Mouse (Mus musculus): ENCODE data around the gene Ttc3. TPM values are rescaled to one million over a fixed set of nuclear protein-coding genes. Genes with fewer than 3 reads are reported as not detected.

Ttc3 gene
- polyA plus RNA-seq, 1 experiment from 2014 or later: 859 TPM

DNA sequence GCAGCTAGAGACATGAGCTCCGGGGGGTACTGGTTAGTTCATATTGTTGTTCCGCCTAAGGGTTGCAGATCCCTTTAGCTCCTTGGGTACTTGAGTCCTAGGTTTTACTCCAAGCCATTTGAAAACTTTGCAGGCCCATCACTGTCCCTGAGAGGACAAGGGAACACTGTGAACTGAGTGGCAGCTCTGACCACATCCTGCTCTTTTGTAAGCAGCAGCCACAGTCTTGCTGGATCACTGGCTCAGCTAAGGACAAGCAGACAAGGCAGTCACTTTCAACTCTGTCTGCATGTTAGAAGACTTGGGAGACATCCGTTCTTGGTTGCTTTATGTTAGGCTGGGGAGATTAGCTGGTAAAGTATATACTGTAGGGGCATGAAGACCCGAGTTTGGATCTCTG lies 6.6 kb upstream of the Ttc3 start:
- no peak for ATAC-seq (ENCODE audit: low FRiP score, low read depth)
- Histone ChIP-seq H3K9ac (no peak overlapping the region), H3K4me1 (replicated peaks) (peaks cover 22% of the 10 kb centered on the region), H3K27ac (replicated peaks) (no peak overlapping the region), H3K27me3 (no peaks in the 10 kb centered on the region), H3K4me3 (no peak overlapping the region), H3K9me3 (no peaks in the 10 kb centered on the region), H3K4me2 (no peak overlapping the region), H3K36me3 (no peaks in the 10 kb centered on the region)
- WGBS: 93% methylated on average over 4 of the region's 4 CpGs

DNA sequence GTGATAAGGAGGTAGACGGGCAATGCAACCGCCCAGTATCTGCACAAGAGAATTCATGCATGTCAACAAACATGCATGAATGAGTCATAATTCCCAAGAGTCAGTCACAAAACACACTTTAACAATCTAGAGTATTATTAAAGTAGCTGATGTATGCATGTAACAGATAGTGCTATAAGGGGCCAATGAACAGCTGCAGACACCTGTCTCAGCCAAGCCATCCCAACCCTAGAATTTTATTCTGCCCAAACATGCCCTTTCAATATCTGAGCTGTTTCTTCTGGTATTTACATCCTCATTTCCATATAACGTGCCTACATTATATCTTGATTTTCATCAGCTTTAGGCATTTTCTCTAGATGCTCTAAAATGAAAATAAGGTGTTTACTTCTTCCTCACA lies 5.0 kb upstream of the Ttc3 start:
- ATAC-seq (ENCODE audit: low FRiP score, low read depth): no peak
- peaks cover 30% of the 10 kb centered on the region for H3K4me1 ChIP-seq (replicated peaks)
- H3K4me3 ChIP-seq: no peak overlapping the region
- no peak overlapping the region for H3K9ac ChIP-seq
- no peak overlapping the region for H3K27ac ChIP-seq (replicated peaks)
- no peaks in the 10 kb centered on the region for H3K27me3 ChIP-seq
- no peaks in the 10 kb centered on the region for H3K9me3 ChIP-seq
- H3K36me3 ChIP-seq: no peaks in the 10 kb centered on the region
- H3K4me2 ChIP-seq: no peak overlapping the region
- 92% methylated on average over 3 of the region's 3 CpGs for WGBS

GRCm38 (mm10) chr16:94369596-94370172 lies 734 bp upstream of the Ttc3 start:
- Histone ChIP-seq H3K27me3 (no peaks in the 10 kb centered on the region), H3K4me1 (replicated peaks) (peaks cover 42% of the 10 kb centered on the region), H3K4me2 (peak overlapping the region; percentile 56), H3K36me3 (no peaks in the 10 kb centered on the region), H3K9me3 (no peaks in the 10 kb centered on the region), H3K27ac (replicated peaks) (peak overlapping the region; percentile 100), H3K9ac (peak overlapping the region; percentile 83), H3K4me3 (peak overlapping the region; percentile 60)
- no peak for ATAC-seq (ENCODE audit: low FRiP score, low read depth)
- 5% methylated on average over 6 of the region's 6 CpGs for WGBS

DNA sequence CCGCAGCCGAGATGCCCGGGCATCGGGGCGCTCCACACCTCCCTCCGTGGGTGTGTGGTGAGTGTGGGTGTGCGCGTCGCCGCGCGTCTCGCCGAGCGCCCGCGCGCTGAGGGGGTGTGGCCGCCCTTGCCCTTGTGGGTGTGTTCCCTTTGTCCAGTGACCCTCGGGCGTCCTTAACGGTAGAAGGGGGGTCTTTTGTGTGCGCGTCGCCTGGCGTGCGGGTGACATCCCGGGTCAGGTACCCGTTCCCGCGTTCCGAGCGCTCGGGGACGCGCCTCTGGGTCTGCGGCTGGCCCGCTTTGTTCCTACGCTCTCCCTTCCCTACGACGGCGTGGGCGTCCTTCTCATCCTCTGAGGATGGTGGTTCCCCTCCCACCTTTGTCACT lies 490 bp downstream of the Ttc3 start:
- Histone ChIP-seq H3K9ac (peak overlapping the region; percentile 83), H3K9me3 (no peaks in the 10 kb centered on the region), H3K27ac (replicated peaks) (peak overlapping the region; percentile 100), H3K4me3 (peak overlapping the region; percentile 60), H3K4me1 (replicated peaks) (peaks cover 47% of the 10 kb centered on the region), H3K36me3 (no peaks in the 10 kb centered on the region), H3K4me2 (peak overlapping the region; percentile 56), H3K27me3 (no peaks in the 10 kb centered on the region)
- ATAC-seq (ENCODE audit: low FRiP score, low read depth): peak; percentile 77
- under 1% methylated on average over 43 of the region's 43 CpGs for WGBS

DNA sequence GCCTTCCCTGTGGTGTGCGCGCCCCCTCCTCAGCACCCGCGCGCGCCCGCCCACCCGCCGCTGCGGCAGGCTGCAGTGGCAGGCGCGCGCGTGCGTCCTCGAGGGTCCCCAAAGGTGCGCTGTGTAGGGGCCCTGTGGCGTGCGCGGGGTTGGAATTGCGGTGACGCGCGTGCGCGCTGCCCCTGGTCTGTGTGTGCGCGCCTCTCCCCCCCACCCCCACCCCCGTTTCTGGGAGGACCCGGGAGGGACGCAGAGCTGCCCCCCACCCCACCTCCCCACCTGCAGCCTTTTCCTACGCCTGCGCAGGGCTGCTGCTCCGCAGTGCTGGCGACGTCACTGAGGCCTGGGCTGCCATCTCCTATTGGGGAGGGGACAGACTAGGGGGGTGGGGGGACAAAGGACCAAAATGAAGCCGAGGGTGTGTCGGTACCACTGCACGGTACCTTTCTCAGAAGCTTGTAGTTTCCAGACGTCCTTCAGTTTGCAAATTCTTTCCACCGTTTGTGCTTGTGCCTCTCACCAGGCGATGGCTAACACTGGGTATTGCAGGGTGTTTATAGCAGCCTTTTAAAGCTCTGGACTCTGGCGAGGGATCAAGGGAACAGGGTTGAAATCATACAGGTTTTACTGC lies 998 bp downstream of the Ttc3 start, which contains the start of gene Pigp:
Gene Pigp (minus strand): TSS at position 542 of the 631 bp plus-strand sequence.
- peak within 1 kb of the TSS; percentile 100 for H3K27ac ChIP-seq (replicated peaks)
- WGBS: 0% methylated on average over 36 of the region's 43 CpGs
- H3K9me3 ChIP-seq: no peaks in the 10 kb centered on the region
- no peaks in the 10 kb centered on the region for H3K27me3 ChIP-seq
- peak within 1 kb of the TSS; percentile 60 for H3K4me3 ChIP-seq
- H3K4me2 ChIP-seq: peak within 1 kb of the TSS; percentile 56
- no peaks in the 10 kb centered on the region for H3K36me3 ChIP-seq
- H3K9ac ChIP-seq: peak within 1 kb of the TSS; percentile 83
- ATAC-seq (ENCODE audit: low FRiP score, low read depth): peak; percentile 91
- peaks cover 49% of the 10 kb centered on the region for H3K4me1 ChIP-seq (replicated peaks)

DNA sequence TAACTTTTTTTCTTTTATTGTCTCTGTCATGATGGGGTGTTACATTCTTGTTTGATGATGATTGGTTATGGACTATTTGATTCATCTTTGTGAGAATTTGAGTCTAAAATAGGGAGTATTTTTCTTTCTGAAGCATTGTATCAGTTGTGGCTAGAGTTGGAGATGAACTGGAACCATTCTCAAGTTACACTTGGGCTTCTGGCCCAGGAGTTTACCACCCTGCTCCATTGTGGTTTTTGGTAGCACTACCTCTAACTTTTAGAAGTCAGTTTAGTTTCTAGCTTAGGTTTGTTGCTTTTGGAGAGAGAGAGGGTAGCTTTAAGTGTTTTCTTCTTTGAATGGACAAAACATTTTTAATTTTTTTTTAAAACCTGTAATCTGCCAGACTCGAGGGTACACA lies 9.0 kb downstream of the Ttc3 start:
- no peaks in the 10 kb centered on the region for H3K36me3 ChIP-seq
- no peak overlapping the region for H3K27ac ChIP-seq (replicated peaks)
- 82% methylated on average over 1 of the region's 1 CpGs for WGBS
- H3K4me1 ChIP-seq (replicated peaks): peaks cover 48% of the 10 kb centered on the region
- no peak overlapping the region for H3K4me3 ChIP-seq
- no peak overlapping the region for H3K4me2 ChIP-seq
- no peak overlapping the region for H3K9ac ChIP-seq
- H3K27me3 ChIP-seq: no peaks in the 10 kb centered on the region
- no peaks in the 10 kb centered on the region for H3K9me3 ChIP-seq
- ATAC-seq (ENCODE audit: low FRiP score, low read depth): no peak

DNA sequence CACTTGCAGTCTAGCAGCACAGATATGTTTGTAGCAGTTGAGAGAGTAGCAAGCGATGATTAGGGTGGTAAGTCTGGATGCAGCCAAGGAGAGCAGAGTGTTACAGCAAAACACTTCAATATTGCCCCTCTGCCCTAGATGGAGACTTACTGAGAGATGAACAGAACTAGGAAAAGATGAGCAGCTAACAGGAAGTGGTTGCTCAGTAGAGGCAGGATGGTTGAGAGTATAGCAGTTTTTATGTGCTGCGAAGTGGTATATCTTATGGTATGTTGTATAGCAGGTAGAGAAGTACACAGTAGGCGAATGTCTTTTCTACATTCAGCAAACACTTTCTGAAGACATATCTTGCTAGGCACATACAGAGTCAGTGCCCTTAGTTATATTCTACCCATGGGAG lies 12.9 kb downstream of the Ttc3 start:
- H3K9me3 ChIP-seq: no peaks in the 10 kb centered on the region
- no peak overlapping the region for H3K4me2 ChIP-seq
- no peak overlapping the region for H3K9ac ChIP-seq
- H3K4me3 ChIP-seq: no peak overlapping the region
- ATAC-seq (ENCODE audit: low FRiP score, low read depth): no peak
- no peaks in the 10 kb centered on the region for H3K36me3 ChIP-seq
- no peak overlapping the region for H3K27ac ChIP-seq (replicated peaks)
- peaks cover 32% of the 10 kb centered on the region for H3K4me1 ChIP-seq (replicated peaks)
- 95% methylated on average over 3 of the region's 3 CpGs for WGBS
- no peaks in the 10 kb centered on the region for H3K27me3 ChIP-seq

- Histone ChIP-seq H3K4me2 (no peak overlapping the region), H3K4me3 (no peak overlapping the region), H3K9ac (no peak overlapping the region), H3K4me1 (replicated peaks) (peaks cover 13% of the 10 kb centered on the region), H3K27me3 (no peaks in the 10 kb centered on the region), H3K9me3 (no peaks in the 10 kb centered on the region), H3K27ac (replicated peaks) (no peak overlapping the region), H3K36me3 (no peaks in the 10 kb centered on the region)
- ATAC-seq (ENCODE audit: low FRiP score, low read depth): no peak
- whole genome bisulfite sequencing: 95% methylated on average over 7 of the region's 7 CpGs
These were observed 17.3 kb downstream of the Ttc3 start for GRCm38 (mm10) chr16:94387690-94388089.

DNA sequence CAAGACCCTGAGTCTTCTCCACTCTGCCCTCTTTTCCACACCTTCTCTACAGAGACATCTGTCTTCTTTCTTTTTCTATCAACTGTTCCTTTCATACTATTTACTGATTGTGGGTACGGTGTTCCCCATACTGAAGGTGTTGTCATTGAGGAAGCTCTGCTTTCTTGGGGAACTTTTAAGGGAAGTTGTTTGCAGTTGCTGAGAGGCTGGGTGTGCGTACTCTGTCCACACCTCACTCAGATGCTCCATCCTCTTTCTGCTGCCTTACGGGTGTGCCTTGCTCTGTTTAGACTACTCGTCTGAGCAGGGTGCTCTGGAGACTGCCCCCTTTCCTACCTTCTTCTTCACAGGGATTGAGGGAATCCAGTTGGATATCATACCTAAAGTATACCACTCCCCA lies 21.9 kb downstream of the Ttc3 start:
- Histone ChIP-seq H3K4me1 (replicated peaks) (no peaks in the 10 kb centered on the region), H3K4me2 (no peak overlapping the region), H3K36me3 (peaks cover 11% of the 10 kb centered on the region; the same call in 1 of the 2 replicates), H3K27me3 (no peaks in the 10 kb centered on the region), H3K4me3 (no peak overlapping the region), H3K27ac (replicated peaks) (no peak overlapping the region), H3K9ac (no peak overlapping the region), H3K9me3 (no peaks in the 10 kb centered on the region)
- 92% methylated on average over 4 of the region's 4 CpGs for WGBS
- no peak for ATAC-seq (ENCODE audit: low FRiP score, low read depth)

GRCm38 (mm10) chr16:94395051-94395450 lies 24.6 kb downstream of the Ttc3 start:
- H3K4me1 ChIP-seq (replicated peaks): no peaks in the 10 kb centered on the region

DNA sequence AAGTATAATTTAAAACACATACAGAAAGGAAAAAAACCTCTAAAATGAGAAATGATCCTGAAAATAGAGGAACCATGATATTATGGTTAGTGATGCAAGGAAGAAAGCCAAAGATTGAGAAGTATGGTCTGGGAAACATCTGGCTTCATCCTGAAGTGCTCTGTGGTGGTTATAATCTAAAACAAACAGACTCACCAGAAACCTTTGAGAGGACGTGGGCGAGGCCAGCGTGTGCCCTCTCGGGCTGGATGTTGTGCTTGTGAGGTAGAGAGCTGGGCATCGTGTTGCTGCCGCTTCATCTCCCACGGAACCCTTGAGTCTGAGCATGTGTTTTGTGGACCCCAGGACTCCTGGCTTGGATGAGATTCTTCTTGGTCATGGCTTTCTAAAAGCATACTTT lies 26.2 kb downstream of the Ttc3 start:
- H3K36me3 ChIP-seq: peaks cover 11% of the 10 kb centered on the region; the same call in 1 of the 2 replicates
- no peaks in the 10 kb centered on the region for H3K9me3 ChIP-seq
- no peaks in the 10 kb centered on the region for H3K4me1 ChIP-seq (replicated peaks)
- ATAC-seq (ENCODE audit: low FRiP score, low read depth): no peak
- whole genome bisulfite sequencing: 87% methylated on average over 7 of the region's 7 CpGs
- H3K27ac ChIP-seq (replicated peaks): no peak overlapping the region
- H3K4me3 ChIP-seq: no peak overlapping the region
- H3K9ac ChIP-seq: no peak overlapping the region
- H3K4me2 ChIP-seq: no peak overlapping the region
- H3K27me3 ChIP-seq: no peaks in the 10 kb centered on the region

More at GRCm38 (mm10) chr16:94395051-94395450, 24.6 kb downstream of the Ttc3 start:
- 69% methylated on average over 3 of the region's 3 CpGs for WGBS
- H3K4me3 ChIP-seq: no peak overlapping the region
- H3K27ac ChIP-seq (replicated peaks): no peak overlapping the region
- no peak for ATAC-seq (ENCODE audit: low FRiP score, low read depth)
- no peak overlapping the region for H3K9ac ChIP-seq
- peaks cover 11% of the 10 kb centered on the region; the same call in 1 of the 2 replicates for H3K36me3 ChIP-seq
- no peaks in the 10 kb centered on the region for H3K27me3 ChIP-seq
- H3K4me2 ChIP-seq: no peak overlapping the region
- H3K9me3 ChIP-seq: no peaks in the 10 kb centered on the region

GRCm38 (mm10) chr16:94399141-94399540 lies 28.7 kb downstream of the Ttc3 start:
- Histone ChIP-seq H3K27ac (replicated peaks) (no peak overlapping the region), H3K4me2 (no peak overlapping the region), H3K9me3 (no peaks in the 10 kb centered on the region), H3K27me3 (no peaks in the 10 kb centered on the region), H3K9ac (no peak overlapping the region), H3K4me3 (no peak overlapping the region), H3K36me3 (peaks cover 17% of the 10 kb centered on the region; the same call in 1 of the 2 replicates), H3K4me1 (replicated peaks) (no peaks in the 10 kb centered on the region)
- 95% methylated on average over 2 of the region's 2 CpGs for WGBS
- peak; percentile 20; the same call in 1 of the 2 replicates for ATAC-seq (ENCODE audit: low FRiP score, low read depth)
